Mouse (Mus musculus) layer of hippocampus, adult 9-10 months (tissue): ENCODE results near the gene Cpne2.
A peak's percentile ranks its signal among the peaks of the same experiment; 100 is the strongest.

Experiments used
- DNase-seq: peaks from one replicate; pipeline ENCODE4 v3.0.0; 2022; ENCODE audit warnings: low spot score

The Cpne2 gene

DNA sequence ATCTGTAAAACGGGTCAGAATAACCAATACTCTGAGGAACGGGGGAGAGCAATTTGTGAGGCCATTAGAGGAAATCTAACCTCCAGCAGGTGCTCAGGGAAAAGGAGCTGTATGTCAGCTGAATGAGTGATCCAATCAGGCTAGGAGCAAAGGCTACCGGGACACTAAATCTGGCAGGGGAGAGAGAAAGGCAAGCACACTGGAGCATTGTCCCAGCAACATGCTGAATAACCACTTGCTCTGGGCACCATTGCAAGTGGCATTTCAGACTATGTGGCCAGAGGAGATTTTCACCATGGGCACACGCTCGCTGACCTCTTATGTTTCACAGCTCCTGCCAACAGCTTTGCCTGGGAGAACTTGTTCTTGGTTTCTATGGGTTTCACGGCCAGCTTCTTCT, 49.8 kb downstream of the Cpne2 start:
- no peak for DNase-seq

DNA sequence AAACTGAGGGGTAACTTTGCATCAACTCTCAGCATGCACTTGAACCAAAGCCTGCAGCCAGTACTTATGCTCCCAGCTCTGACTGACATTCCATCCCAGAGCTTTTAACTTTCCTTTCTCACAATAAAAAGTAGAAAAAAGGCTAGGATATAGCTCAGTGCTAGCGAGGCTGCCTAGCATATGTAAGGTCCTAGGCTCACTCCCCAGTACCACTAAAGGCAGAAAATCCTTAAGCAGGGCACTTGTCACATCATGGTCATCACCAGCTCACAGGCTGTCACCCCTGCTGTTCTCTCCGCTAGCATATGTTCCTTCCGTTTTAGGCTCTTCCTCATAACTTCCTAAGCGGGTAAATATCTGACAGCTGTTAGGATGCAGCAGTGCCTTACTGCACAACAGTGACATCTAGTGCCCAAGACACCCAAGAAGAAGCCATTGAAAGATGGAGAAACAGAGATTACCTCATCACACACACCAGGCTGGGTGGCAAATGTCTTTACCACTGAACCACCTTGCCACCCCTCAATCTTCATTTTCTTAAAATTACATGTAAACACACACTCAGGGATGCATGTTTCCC, 51.5 kb downstream of the Cpne2 start:
- DNase-seq, result peak; percentile 61

DNA sequence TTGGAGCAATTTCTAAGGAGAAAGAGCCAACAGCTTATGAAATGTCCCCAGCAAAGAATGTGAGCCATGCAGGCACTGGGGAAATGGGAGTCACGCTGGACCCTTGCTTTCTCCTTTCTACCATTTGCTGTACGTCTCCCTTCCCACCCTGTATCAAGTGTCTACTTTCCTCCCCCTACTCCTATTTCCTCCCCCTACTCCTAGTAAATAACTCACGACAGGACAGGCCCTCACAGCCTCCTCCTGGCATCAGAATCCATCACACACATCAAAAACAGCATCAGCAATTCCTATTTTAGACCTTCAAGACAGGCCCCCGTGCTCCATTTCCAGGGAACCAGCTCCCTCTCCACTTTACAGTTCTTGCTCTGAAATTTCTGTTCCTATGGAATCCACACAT, 58.9 kb downstream of the Cpne2 start:
- DNase-seq, result no peak

DNA sequence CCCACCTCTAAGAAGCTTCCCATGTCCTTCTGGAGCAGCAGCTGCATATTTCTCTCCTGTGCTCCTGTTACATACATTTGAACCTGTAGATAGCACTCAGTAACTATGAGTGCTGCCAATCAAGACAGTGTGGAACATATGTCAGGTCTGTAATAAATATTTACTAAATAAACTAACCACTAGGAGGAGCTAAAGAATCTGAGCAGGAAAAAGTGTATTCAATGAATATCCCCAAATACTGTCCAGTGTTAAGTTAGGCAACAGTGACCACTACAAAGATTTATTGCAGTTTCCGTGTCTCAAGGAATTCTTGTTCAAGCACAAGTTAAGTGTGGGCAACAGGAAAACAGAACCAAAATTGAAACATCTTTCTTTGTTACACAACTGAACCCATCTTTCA, 61.4 kb downstream of the Cpne2 start:
- DNase-seq, result no peak

DNA sequence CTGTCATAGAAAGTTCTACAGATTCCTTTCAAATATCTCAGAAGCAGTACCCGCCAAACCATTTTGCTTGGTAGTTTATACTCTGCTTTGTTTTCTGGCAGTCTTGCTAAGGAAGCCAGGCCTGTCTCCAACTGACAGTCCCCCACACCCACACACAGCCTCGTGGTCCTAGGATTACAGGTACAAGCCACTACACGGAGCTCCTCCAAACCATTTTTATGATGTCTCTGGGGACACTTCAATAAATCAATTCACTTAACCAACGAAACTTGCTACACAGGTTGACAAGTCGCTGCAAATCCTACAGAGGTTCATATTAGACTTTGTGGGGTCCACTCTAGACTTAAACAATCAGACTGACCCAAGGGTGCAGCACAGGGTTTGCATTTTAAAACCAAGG, 67.7 kb downstream of the Cpne2 start:
- no peak for DNase-seq

DNA sequence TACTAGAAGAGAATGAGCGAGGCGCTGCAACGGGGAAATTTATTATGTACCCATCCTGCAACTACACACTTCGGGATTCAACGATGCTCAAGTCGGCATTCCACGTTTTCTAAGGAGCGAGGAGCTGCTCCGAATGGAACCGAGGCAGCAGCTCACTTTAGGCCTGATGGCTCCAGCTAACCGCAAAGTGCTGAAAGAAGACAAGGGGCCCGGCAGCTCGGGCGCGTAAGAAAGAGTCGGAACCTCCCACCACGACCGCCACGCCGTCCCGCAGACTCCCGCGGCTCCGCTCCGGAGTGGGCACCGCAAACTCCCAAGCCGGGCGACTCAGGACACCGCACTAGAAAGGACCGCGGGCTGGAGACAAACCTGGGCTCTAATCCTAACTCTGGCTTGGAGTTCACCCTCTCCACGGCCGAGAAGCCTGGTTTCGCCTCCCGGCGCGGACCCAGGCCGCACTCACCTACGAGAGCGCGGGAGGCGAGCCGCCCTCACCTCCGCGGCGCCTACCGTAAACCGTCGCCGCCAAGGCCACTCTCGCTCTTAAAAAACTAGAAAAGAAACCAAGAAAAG, 68.3 kb downstream of the Cpne2 start:
- no peak for DNase-seq

DNA sequence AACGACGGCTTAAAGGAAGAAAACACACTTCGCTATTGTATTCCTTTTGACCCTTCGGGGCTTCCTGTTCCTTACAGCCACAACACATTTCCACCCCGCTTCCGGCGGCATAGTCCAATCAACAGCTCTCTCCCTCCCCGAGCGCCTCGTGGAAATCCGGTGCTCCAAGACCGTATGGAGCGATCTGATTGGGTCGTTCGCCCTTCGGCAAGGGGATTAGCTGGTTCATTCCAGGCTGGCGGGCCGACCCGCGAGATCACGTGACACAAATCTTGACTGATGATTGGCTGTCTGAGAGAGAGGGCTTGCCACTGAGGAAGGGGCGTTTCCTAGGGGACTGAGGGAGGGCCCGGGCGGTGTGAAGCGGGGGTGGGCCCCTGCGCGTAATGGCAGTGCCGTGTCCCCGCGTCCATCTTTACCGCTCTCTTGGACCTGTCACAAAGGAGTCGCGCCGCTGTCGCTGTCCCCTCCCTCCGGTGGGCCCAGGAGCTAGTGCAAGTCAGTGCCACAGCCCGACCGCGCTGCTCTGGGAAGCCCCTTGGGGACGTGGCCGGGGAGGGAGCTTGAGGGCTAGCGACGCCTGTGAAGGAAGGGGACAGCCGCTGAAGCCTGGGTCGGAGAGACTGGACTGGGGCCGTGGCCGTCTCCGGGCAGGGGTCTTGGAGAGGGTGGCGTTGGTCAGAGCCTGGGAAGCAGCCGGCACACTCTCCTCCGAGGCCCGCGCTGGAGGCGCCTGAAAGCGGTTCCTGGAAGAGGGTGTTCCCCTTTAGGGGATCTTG, 69.0 kb downstream of the Cpne2 start, which contains the start of the genes Rspry1 and Fam192a:
Rspry1 (plus strand) TSS at position 331 of the 779 bp plus-strand sequence.
Fam192a (minus strand) TSS at position 391 of the 779 bp plus-strand sequence.
- peak; percentile 99 for DNase-seq

DNA sequence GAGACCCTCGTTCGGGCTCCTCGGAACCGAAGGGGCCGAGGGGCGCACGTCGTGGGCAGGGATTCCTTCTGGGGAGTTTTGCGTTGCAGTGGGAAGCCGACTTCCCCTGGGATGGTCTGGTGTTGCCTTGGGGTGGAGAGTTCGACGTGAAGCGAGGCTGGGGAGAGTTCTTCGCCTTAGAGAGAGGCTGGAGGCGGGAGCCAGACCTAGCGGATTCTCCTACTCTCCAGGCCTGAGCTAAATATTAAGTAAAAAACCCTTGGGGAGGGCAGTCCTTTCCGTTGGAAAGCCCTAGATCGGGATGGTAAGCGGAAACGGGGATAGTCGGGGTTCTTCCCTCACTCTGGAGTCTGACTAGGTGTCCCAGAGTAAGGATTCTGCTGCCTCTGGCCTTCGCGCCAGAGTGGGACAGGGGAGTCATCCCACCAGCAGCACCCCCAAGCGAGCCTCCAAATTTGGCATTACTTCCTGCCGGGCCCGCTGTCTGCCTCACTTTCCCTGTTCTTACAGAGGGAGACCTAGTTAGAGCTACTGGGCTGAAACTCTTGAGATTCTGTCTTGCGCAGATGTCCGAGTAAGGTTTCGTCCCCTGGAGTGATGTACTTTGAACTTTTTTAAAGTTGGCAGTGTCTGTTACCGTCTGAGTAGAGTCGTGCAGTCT, 69.8 kb downstream of the Cpne2 start:
- no peak for DNase-seq

DNA sequence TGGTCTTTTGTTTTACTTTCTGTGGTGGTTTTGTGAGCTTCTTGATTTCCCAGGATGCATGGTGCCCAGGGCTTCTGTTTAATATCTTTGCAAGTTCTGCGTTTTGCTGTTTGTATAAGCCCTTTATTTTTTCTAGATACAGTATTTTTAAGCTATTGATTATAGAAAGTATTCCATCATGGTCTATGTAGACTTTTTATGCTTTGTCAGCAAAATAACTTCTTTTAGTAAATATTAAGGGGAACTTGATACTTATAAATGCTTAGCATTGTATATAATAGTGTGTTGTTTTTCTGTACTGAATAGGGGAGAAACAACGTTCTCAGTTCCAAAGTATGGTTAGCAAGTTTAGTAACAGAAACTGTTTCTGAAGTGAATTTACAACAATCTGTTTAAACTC, 71.2 kb downstream of the Cpne2 start:
- DNase-seq, result no peak

DNA sequence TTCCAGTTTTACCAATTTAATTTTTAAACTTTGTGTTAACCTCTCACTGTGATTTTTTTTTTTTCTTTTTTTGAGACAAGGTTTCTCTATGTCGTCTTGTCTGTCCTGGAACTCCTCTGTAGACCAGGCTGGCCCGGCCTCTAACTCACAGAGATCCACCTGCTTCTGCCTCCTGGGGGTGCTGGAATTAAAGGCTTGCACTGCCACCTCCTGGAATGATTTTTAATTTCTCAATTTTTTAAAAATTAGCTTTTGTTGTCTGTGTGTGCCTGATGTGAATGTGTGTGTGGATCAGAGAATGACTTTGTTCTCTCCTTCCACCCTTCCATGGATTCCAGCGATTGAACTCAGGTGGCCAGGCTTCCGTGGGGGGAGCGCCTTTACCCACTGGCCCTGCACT, 74.3 kb downstream of the Cpne2 start:
- no peak for DNase-seq
